Mouse (Mus musculus) kidney, adult 2 months (tissue): Measurements from ENCODE around the gene Hist3h2ba.

Experiments used
- CTCF ChIP-seq: fragments of 200-500 bp; conservative IDR thresholded peaks from 2 replicates; pipeline ENCODE4 v1.5.1; 2011; ENCODE audit warnings: low read depth, mild to moderate bottlenecking, control low read depth, low read length, moderate library complexity, mixed read lengths; ENCODE audit not compliant: insufficient read depth, insufficient read length
- POLR2A ChIP-seq: fragments of 200-500 bp; IDR thresholded peaks from one replicate; pipeline ENCODE4 v1.6.1; 2011; ENCODE audit warnings: low read depth, low read length, control low read depth

DNA sequence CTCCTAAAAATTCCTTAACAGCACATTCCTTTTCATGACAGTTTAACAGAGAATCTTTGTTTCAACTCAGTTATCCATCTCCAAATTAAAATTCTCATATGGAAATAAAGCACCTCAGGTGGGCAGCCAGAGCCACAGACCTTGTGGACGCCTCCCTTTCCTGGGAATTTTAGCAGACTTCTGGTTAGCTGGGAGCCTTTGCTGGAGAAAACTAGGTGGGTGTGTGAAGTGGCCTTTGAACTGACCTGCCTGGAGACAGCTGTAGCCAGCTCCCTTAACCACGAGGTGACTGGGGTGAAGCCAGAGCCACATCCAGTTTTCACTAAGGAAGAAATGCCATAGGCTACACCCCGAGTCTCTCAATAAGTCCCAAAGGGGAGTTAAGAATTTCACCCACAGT, 19.1 kb upstream of the Hist3h2ba start:
- TF ChIP-seq CTCF (no peak), POLR2A (no peak)
